Mouse (Mus musculus): ENCODE data around the gene Lrmda.

DNA sequence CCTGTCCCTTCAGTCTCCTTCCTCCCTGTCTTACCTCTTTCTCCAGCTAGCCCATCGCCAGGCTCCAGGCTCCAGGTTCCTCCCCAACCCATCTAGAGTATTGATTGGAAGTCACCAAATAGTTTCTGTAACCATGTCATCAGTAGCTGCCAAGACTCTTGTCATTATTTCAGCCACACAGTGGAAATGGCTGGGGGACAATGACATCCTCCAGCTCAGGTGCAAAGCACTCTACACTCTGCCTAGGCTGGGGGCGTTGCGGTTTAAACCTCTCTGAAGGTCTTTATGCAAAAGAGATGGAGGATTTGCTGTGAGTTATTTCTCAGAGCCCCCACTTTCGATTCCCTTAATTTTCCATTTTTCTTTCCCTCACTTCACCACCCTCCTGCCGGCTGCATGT, 287.2 kb downstream of the Lrmda start:
- TF ChIP-seq CTCF (IDR thresholded peaks at IDR 0.05; ENCODE audit: extremely low read depth, insufficient read length, insufficient replicate concordance, low read depth, low read length) (no peak), POLR2A (IDR thresholded peaks at IDR 0.05; ENCODE audit: low read depth, low read length) (no peak)
